ENCODE assay signal across 14 mouse cellular contexts in the genomic region with DNA sequence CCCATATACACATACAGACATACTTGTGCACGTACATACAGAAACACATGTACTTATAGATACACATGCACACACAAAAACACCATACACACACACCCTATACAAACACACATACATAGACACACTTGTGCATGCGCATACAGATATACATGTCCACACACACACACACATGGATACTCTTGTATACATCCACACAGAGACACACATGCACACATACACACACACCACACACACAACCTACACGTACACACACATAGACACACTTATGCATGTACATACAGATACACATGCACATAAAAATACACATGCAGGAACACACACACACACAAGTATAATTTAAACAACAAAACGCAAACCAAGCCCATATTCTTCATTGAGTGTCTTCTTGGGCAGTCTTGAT. TPM values are rescaled to one million over a fixed set of nuclear protein-coding genes. Genes with fewer than 3 reads are reported as not detected.
DNase-seq lines count a peak whose midpoint lies in the region; ATAC-seq lines count a peak whose summit lies in the region.
"Had no signal": no experiment of that assay in that cellular context is flagged by ENCODE, and none has a peak within 500 bp of the region (broad histone marks: within the 10 kb centered on the region; RNA-seq: fewer than 3 reads in every experiment).

No protein-coding gene starts in this region.

- H3K4me2 ChIP-seq in forebrain, embryonic 13.5 days, result no peak overlapping the region
- no peak overlapping the region for H3K4me2 ChIP-seq in forebrain, embryonic 11.5 days (ENCODE audit: low read depth, low read length, severe bottlenecking)
- no peak overlapping the region for H3K4me2 ChIP-seq in hindbrain, embryonic 15.5 days
- no peak overlapping the region for H3K4me2 ChIP-seq in hindbrain, embryonic 12.5 days (replicated peaks)
- no peak overlapping the region for H3K4me2 ChIP-seq in midbrain, embryonic 14.5 days (ENCODE audit: low read length)
- no peak overlapping the region for H3K4me2 ChIP-seq in midbrain, embryonic 11.5 days
- H3K4me2 ChIP-seq: embryonic facial prominence, embryonic 12.5 days had no signal

- 87% methylated on average over 4 of the region's 4 CpGs for WGBS in forebrain, embryonic 13.5 days
- 85% methylated on average over 4 of the region's 4 CpGs for WGBS in forebrain, embryonic 11.5 days
- 88% methylated on average over 4 of the region's 4 CpGs for WGBS in hindbrain, embryonic 15.5 days
- 81% methylated on average over 4 of the region's 4 CpGs for WGBS in hindbrain, embryonic 12.5 days
- WGBS in midbrain, embryonic 14.5 days, result 89% methylated on average over 4 of the region's 4 CpGs
- 86% methylated on average over 4 of the region's 4 CpGs for WGBS in midbrain, embryonic 11.5 days

- no peaks in the 10 kb centered on the region for H3K27me3 ChIP-seq in forebrain, embryonic 13.5 days
- H3K27me3 ChIP-seq in forebrain, embryonic 11.5 days (ENCODE audit: control insufficient read depth, insufficient read depth, low read length), result no peaks in the 10 kb centered on the region
- H3K27me3 ChIP-seq in hindbrain, embryonic 15.5 days, result no peaks in the 10 kb centered on the region
- no peaks in the 10 kb centered on the region for H3K27me3 ChIP-seq in hindbrain, embryonic 12.5 days
- H3K27me3 ChIP-seq in midbrain, embryonic 14.5 days (ENCODE audit: control insufficient read depth, insufficient read depth, low read length), result no peaks in the 10 kb centered on the region
- H3K27me3 ChIP-seq in midbrain, embryonic 11.5 days (ENCODE audit: control insufficient read depth, insufficient read depth, low read length), result no peaks in the 10 kb centered on the region
- H3K27me3 ChIP-seq: embryonic facial prominence, embryonic 12.5 days had no signal

- H3K36me3 ChIP-seq in forebrain, embryonic 13.5 days (ENCODE audit: poor library complexity, severe bottlenecking), result no peaks in the 10 kb centered on the region
- no peaks in the 10 kb centered on the region for H3K36me3 ChIP-seq in forebrain, embryonic 11.5 days (ENCODE audit: control insufficient read depth, insufficient read depth, low read length)
- H3K36me3 ChIP-seq in hindbrain, embryonic 15.5 days, result no peaks in the 10 kb centered on the region; the same call in 1 of the 2 replicates
- no peaks in the 10 kb centered on the region for H3K36me3 ChIP-seq in hindbrain, embryonic 12.5 days
- no peaks in the 10 kb centered on the region for H3K36me3 ChIP-seq in midbrain, embryonic 14.5 days (ENCODE audit: control insufficient read depth, insufficient read depth, low read length)
- H3K36me3 ChIP-seq in midbrain, embryonic 11.5 days (ENCODE audit: control insufficient read depth, insufficient read depth, low read length), result no peaks in the 10 kb centered on the region
- H3K36me3 ChIP-seq: embryonic facial prominence, embryonic 12.5 days; G1E had no signal

- H3K4me3 ChIP-seq in forebrain, embryonic 13.5 days, result no peak overlapping the region
- no peak overlapping the region for H3K4me3 ChIP-seq in forebrain, embryonic 11.5 days (ENCODE audit: low read depth, low read length)
- no peak overlapping the region for H3K4me3 ChIP-seq in hindbrain, embryonic 15.5 days
- no peak overlapping the region for H3K4me3 ChIP-seq in hindbrain, embryonic 12.5 days
- H3K4me3 ChIP-seq in midbrain, embryonic 14.5 days (replicated peaks; ENCODE audit: low read depth, low read length), result no peak overlapping the region
- no peak overlapping the region for H3K4me3 ChIP-seq in midbrain, embryonic 11.5 days (ENCODE audit: low read depth, low read length)
- H3K4me3 ChIP-seq: embryonic facial prominence, embryonic 12.5 days had no signal

- DNase-seq in forebrain, embryonic 11.5 days (ENCODE audit: low spot score), result no peak
- DNase-seq in midbrain, embryonic 14.5 days, result no peak
- DNase-seq in midbrain, embryonic 11.5 days (ENCODE audit: low spot score, missing footprints), result no peak
- no peak for DNase-seq in spleen, postnatal 14 days (ENCODE audit: low spot score in 2 of 2)
- DNase-seq in left cerebral cortex, adult 8-10 months (ENCODE audit: low spot score in 2 of 2), result no peak
- DNase-seq: cerebellum, adult 11-12 months; gastrocnemius, postnatal 36 days had no signal

- H3K9ac ChIP-seq in forebrain, embryonic 13.5 days, result no peak overlapping the region
- H3K9ac ChIP-seq in forebrain, embryonic 11.5 days (ENCODE audit: low read length), result no peak overlapping the region
- no peak overlapping the region for H3K9ac ChIP-seq in hindbrain, embryonic 15.5 days
- H3K9ac ChIP-seq in hindbrain, embryonic 12.5 days, result no peak overlapping the region
- H3K9ac ChIP-seq in midbrain, embryonic 14.5 days (replicated peaks; ENCODE audit: low read length), result no peak overlapping the region
- H3K9ac ChIP-seq in midbrain, embryonic 11.5 days (ENCODE audit: low read length), result no peak overlapping the region
- H3K9ac ChIP-seq: embryonic facial prominence, embryonic 12.5 days had no signal

- peak; percentile 20; the same call in 1 of the 2 replicates for ATAC-seq in forebrain, embryonic 13.5 days
- ATAC-seq in forebrain, embryonic 11.5 days (replicated peaks; ENCODE audit: low FRiP score), result no peak
- ATAC-seq in hindbrain, embryonic 15.5 days (ENCODE audit: low FRiP score, low read depth), result peak; percentile 57; the same call in 1 of the 2 replicates
- ATAC-seq in hindbrain, embryonic 12.5 days (ENCODE audit: low FRiP score), result no peak
- 0 out of 2 replicates have a peak, but pooled peaks have one; percentile 22 for ATAC-seq in midbrain, embryonic 14.5 days (ENCODE audit: low FRiP score, low TSS enrichment)
- ATAC-seq in midbrain, embryonic 11.5 days (ENCODE audit: low FRiP score), result no peak
- ATAC-seq: CD4-positive, CD25-positive, alpha-beta regulatory T cell, adult 4 months; intestine, embryonic 16.5 days had no signal

- no peaks in the 10 kb centered on the region for H3K9me3 ChIP-seq in forebrain, embryonic 13.5 days (replicated peaks)
- H3K9me3 ChIP-seq in forebrain, embryonic 11.5 days (ENCODE audit: control insufficient read depth, low read length), result no peaks in the 10 kb centered on the region
- no peaks in the 10 kb centered on the region for H3K9me3 ChIP-seq in hindbrain, embryonic 15.5 days
- no peaks in the 10 kb centered on the region for H3K9me3 ChIP-seq in hindbrain, embryonic 12.5 days (replicated peaks)
- no peaks in the 10 kb centered on the region for H3K9me3 ChIP-seq in midbrain, embryonic 14.5 days (ENCODE audit: control insufficient read depth, low read length)
- H3K9me3 ChIP-seq in midbrain, embryonic 11.5 days (ENCODE audit: control insufficient read depth, low read length), result no peaks in the 10 kb centered on the region
- H3K9me3 ChIP-seq: embryonic facial prominence, embryonic 12.5 days; G1E had no signal

- peaks cover 6% of the 10 kb centered on the region; the same call in 1 of the 2 replicates for H3K4me1 ChIP-seq in forebrain, embryonic 13.5 days
- no peaks in the 10 kb centered on the region for H3K4me1 ChIP-seq in forebrain, embryonic 11.5 days (replicated peaks; ENCODE audit: control insufficient read depth, insufficient read depth, low read length)
- H3K4me1 ChIP-seq in hindbrain, embryonic 15.5 days (replicated peaks), result no peaks in the 10 kb centered on the region; the same call in 1 of the 2 replicates
- H3K4me1 ChIP-seq in hindbrain, embryonic 12.5 days, result 0 out of 2 replicates have a peak, but pooled peaks cover 6% of the 10 kb centered on the region
- no peaks in the 10 kb centered on the region for H3K4me1 ChIP-seq in midbrain, embryonic 14.5 days (ENCODE audit: control insufficient read depth, insufficient read depth, low read length)
- no peaks in the 10 kb centered on the region for H3K4me1 ChIP-seq in midbrain, embryonic 11.5 days (ENCODE audit: control insufficient read depth, insufficient read depth, low read length)

- no peak overlapping the region for H3K27ac ChIP-seq in forebrain, embryonic 13.5 days
- no peak overlapping the region for H3K27ac ChIP-seq in forebrain, embryonic 11.5 days (ENCODE audit: low read depth, low read length)
- no peak overlapping the region for H3K27ac ChIP-seq in hindbrain, embryonic 15.5 days (replicated peaks)
- no peak overlapping the region for H3K27ac ChIP-seq in hindbrain, embryonic 12.5 days
- no peak overlapping the region for H3K27ac ChIP-seq in midbrain, embryonic 14.5 days (replicated peaks; ENCODE audit: low read depth, low read length)
- no peak overlapping the region for H3K27ac ChIP-seq in midbrain, embryonic 11.5 days (ENCODE audit: low read depth, low read length)
- H3K27ac ChIP-seq: embryonic facial prominence, embryonic 12.5 days had no signal

RNA-seq across cellular contexts. Expression of a gene that starts 57.8 kb away (rescaled TPM):
- polyA plus RNA-seq in forebrain, embryonic 13.5 days (2015; fragmentation: Nextera tagmentation; extraction: Ambion mirVana), result 28.2 and 29.4 TPM in 2 replicates
- 25.3 and 26.3 TPM in 2 replicates for polyA plus RNA-seq in forebrain, embryonic 11.5 days (2014; fragmentation: Nextera tagmentation; extraction: Ambion mirVana)
- 39.4 and 41.1 TPM in 2 replicates for polyA plus RNA-seq in hindbrain, embryonic 15.5 days (2015; fragmentation: Nextera tagmentation; extraction: Ambion mirVana)
- polyA plus RNA-seq in hindbrain, embryonic 12.5 days (2016; fragmentation: Nextera tagmentation; extraction: Ambion mirVana), result 38.7 and 44.5 TPM in 2 replicates
- 53.2 and 59.8 TPM in 2 replicates for polyA plus RNA-seq in midbrain, embryonic 14.5 days (2014; fragmentation: Nextera tagmentation; extraction: Ambion mirVana)
- polyA plus RNA-seq in midbrain, embryonic 11.5 days (2014; fragmentation: Nextera tagmentation; extraction: Ambion mirVana), result 33.3 and 38.6 TPM in 2 replicates
- 100 to 1,000 TPM; 223 to 258 (median 235) TPM for total RNA-seq in left cerebral cortex, adult 8-10 months (2022)
- polyA plus RNA-seq: G1E had no signal

RNA-seq across cellular contexts. Expression of a gene that starts 58.2 kb away (rescaled TPM):
- polyA plus RNA-seq in forebrain, embryonic 13.5 days (2015; fragmentation: Nextera tagmentation; extraction: Ambion mirVana), result 12.7 and 13.8 TPM in 2 replicates
- polyA plus RNA-seq in forebrain, embryonic 11.5 days (2014; fragmentation: Nextera tagmentation; extraction: Ambion mirVana), result 2.4 and 3.0 TPM in 2 replicates
- polyA plus RNA-seq in hindbrain, embryonic 15.5 days (2015; fragmentation: Nextera tagmentation; extraction: Ambion mirVana), result 58.6 and 66.5 TPM in 2 replicates
- polyA plus RNA-seq in hindbrain, embryonic 12.5 days (2016; fragmentation: Nextera tagmentation; extraction: Ambion mirVana), result 4.4 and 5.6 TPM in 2 replicates
- 32.1 and 40.6 TPM in 2 replicates for polyA plus RNA-seq in midbrain, embryonic 14.5 days (2014; fragmentation: Nextera tagmentation; extraction: Ambion mirVana)
- 2.0 and 3.9 TPM in 2 replicates for polyA plus RNA-seq in midbrain, embryonic 11.5 days (2014; fragmentation: Nextera tagmentation; extraction: Ambion mirVana)
- total RNA-seq in left cerebral cortex, adult 8-10 months (2022), result 100 to 1,000 TPM; 128 to 153 (median 139) TPM
- total RNA-seq: G1E had no signal
- polyA plus RNA-seq: G1E had no signal

Comparison
In these comparisons a context has a peak if more than half of its experiments do, and no peak if none do; other contexts are left out.
1. ATAC-seq: peak in forebrain, embryonic 13.5 days (single experiment), hindbrain, embryonic 15.5 days (single experiment) and midbrain, embryonic 14.5 days (single experiment); none in forebrain, embryonic 11.5 days (single experiment), hindbrain, embryonic 12.5 days (single experiment) and midbrain, embryonic 11.5 days (single experiment).